Mouse (Mus musculus) embryonic facial prominence, embryonic 11.5 days (tissue): ENCODE results near the gene Zkscan1. TPM values are rescaled to one million over a fixed set of nuclear protein-coding genes. Genes with fewer than 3 reads are reported as not detected.

Source experiments
- polyA plus RNA-seq: library from polyadenylated mRNA; unstranded; fragments of >200 nt; fragmentation: Nextera tagmentation; extraction: Ambion mirVana; gene quantifications from 2 replicates; pipeline ENCODE4 v1.2.1, GENCODE M21; 2014

The Zkscan1 gene
- polyA plus RNA-seq, 1 experiment from 2014 or later = 40.1 TPM

Other genes with a start within 250 kb of the Zkscan1 start
- gene Pilra, start 248.8 kb upstream of the Zkscan1 start, polyA plus RNA-seq = 0.28 TPM in 1 of 2 replicates, not detected in the other
- gene Pilrb1, start 227.0 kb upstream of the Zkscan1 start, polyA plus RNA-seq = 0.40 TPM in 1 of 2 replicates, not detected in the other
- gene Pilrb2, start 213.3 kb upstream of the Zkscan1 start, polyA plus RNA-seq = not detected in 2 replicates
- not detected in 2 replicates for gene Cyp3a13, start 163.5 kb upstream of the Zkscan1 start, polyA plus RNA-seq
- 0.29 TPM in 1 of 2 replicates, not detected in the other for gene Gjc3, start 122.0 kb upstream of the Zkscan1 start, polyA plus RNA-seq
- not detected in 2 replicates for gene Azgp1, start 103.6 kb upstream of the Zkscan1 start, polyA plus RNA-seq
- not detected in 2 replicates for gene Smok3a, start 63.8 kb upstream of the Zkscan1 start, polyA plus RNA-seq
- not detected in 2 replicates for gene Smok3b, start 63.7 kb upstream of the Zkscan1 start, polyA plus RNA-seq
- gene Smok3c, start 31.9 kb upstream of the Zkscan1 start, polyA plus RNA-seq = not detected in 2 replicates
- 97.3 and 110 TPM in 2 replicates for gene Zscan21, start 31.8 kb downstream of the Zkscan1 start, polyA plus RNA-seq
- 16.3 and 16.4 TPM in 2 replicates for gene Zfp113, start 70.7 kb downstream of the Zkscan1 start, polyA plus RNA-seq
- 272 and 292 TPM in 2 replicates for gene Cops6, start 76.0 kb downstream of the Zkscan1 start, polyA plus RNA-seq
- 15.9 and 19.7 TPM in 2 replicates for gene Ap4m1, start 86.9 kb downstream of the Zkscan1 start, polyA plus RNA-seq
- 303 and 307 TPM in 2 replicates for gene Mcm7, start 87.3 kb downstream of the Zkscan1 start, polyA plus RNA-seq
- 120 and 125 TPM in 2 replicates for gene Taf6, start 102.4 kb downstream of the Zkscan1 start, polyA plus RNA-seq
- gene Cnpy4, start 102.4 kb downstream of the Zkscan1 start, polyA plus RNA-seq = 56.4 and 61.6 TPM in 2 replicates
- 8.1 and 8.6 TPM in 2 replicates for gene Mblac1, start 109.2 kb downstream of the Zkscan1 start, polyA plus RNA-seq
- not detected in 2 replicates for gene Nxpe5, start 140.8 kb downstream of the Zkscan1 start, polyA plus RNA-seq
- gene Lamtor4, start 170.4 kb downstream of the Zkscan1 start, polyA plus RNA-seq = 36.8 and 42.9 TPM in 2 replicates
- gene BC037034, start 178.9 kb downstream of the Zkscan1 start, polyA plus RNA-seq = 3.9 and 4.6 TPM in 2 replicates
- gene Gal3st4, start 187.8 kb downstream of the Zkscan1 start, polyA plus RNA-seq = 4.0 and 5.4 TPM in 2 replicates
- 0.03 TPM in 1 of 2 replicates, not detected in the other for gene Gm43720, start 194.9 kb downstream of the Zkscan1 start, polyA plus RNA-seq
- 10.8 and 11.9 TPM in 2 replicates for gene Gpc2, start 194.9 kb downstream of the Zkscan1 start, polyA plus RNA-seq
- 4.0 and 5.8 TPM in 2 replicates for gene Stag3, start 195.2 kb downstream of the Zkscan1 start, polyA plus RNA-seq